Mouse (Mus musculus) stomach, embryonic 15.5 days (tissue): ENCODE results near the gene Rbx1. TPM values are rescaled to one million over a fixed set of nuclear protein-coding genes. Genes with fewer than 3 reads are reported as not detected.

Experiments
- ATAC-seq: fragments of 200-750 bp; cut with Nextera tagmentation; 2 replicates; pipeline ENCODE4 v1.8.0; 2017; ENCODE audit warnings: low read depth, moderate number of reproducible peaks, moderate TSS enrichment; ENCODE audit not compliant: insufficient read depth, low FRiP score
- H3K27ac ChIP-seq: fragments of 300-500 bp; sonication (generic); 2 replicates; pipeline ENCODE4 v1.5.1; 2015; ENCODE audit warnings: mild to moderate bottlenecking, inconsistent platforms
- H3K27me3 ChIP-seq: fragments of 300-500 bp; sonication (generic); replicated peaks from 2 replicates; pipeline ENCODE4 v1.6.1; 2015; ENCODE audit warnings: inconsistent platforms
- H3K36me3 ChIP-seq: fragments of 300-500 bp; sonication (generic); 2 replicates; pipeline ENCODE4 v1.6.1; 2015; ENCODE audit warnings: inconsistent platforms
- H3K4me1 ChIP-seq: fragments of 300-500 bp; sonication (generic); 2 replicates; pipeline ENCODE4 v1.6.1; 2015; ENCODE audit warnings: inconsistent platforms
- H3K4me2 ChIP-seq: fragments of 300-500 bp; sonication (generic); 2 replicates; pipeline ENCODE4 v1.6.1; 2015; ENCODE audit warnings: mild to moderate bottlenecking, inconsistent platforms
- H3K4me3 ChIP-seq: fragments of 300-500 bp; sonication (generic); replicated peaks from 2 replicates; pipeline ENCODE4 v1.5.1; 2015; ENCODE audit warnings: inconsistent platforms
- H3K9ac ChIP-seq: fragments of 300-500 bp; sonication (generic); 2 replicates; pipeline ENCODE4 v1.6.1; 2015; ENCODE audit warnings: inconsistent platforms
- H3K9me3 ChIP-seq: fragments of 300-500 bp; sonication (generic); 2 replicates; pipeline ENCODE4 v1.6.1; 2016; ENCODE audit warnings: inconsistent platforms
- WGBS: fragments of 180-500 bp; shearing (Covaris S2); methylation state at CpG from one replicate; pipeline ENCODE4 v1.1.7; 2015; 5-methylcytosine and 5-hydroxymethylcytosine counted together
- polyA plus RNA-seq: library from polyadenylated mRNA; unstranded; fragments of >200 nt; fragmentation: Nextera tagmentation; extraction: Ambion mirVana; gene quantifications from 2 replicates; pipeline ENCODE4 v1.2.1, GENCODE M21; 2015

Rbx1 gene
- polyA plus RNA-seq, 1 experiment from 2014 or later = 486 TPM

- Histone ChIP-seq H3K9ac (peak overlapping the region; percentile 46), H3K36me3 (no peaks in the 10 kb centered on the region), H3K4me3 (peak overlapping the region; percentile 65), H3K27me3 (no peaks in the 10 kb centered on the region), H3K4me1 (0 out of 2 replicates have a peak, but pooled peaks cover 3% of the 10 kb centered on the region), H3K4me2 (peak overlapping the region; percentile 99), H3K9me3 (no peaks in the 10 kb centered on the region), H3K27ac (peak overlapping the region; percentile 99)
- under 1% methylated on average over 41 of the region's 41 CpGs for WGBS
- peak; percentile 91 for ATAC-seq
These were observed 57.2 kb downstream of the Rbx1 start for GRCm38 (mm10) chr15:81523169-81523871.

GRCm38 (mm10) chr15:81523901-81524300 lies 57.8 kb downstream of the Rbx1 start:
- Histone ChIP-seq H3K27me3 (no peaks in the 10 kb centered on the region), H3K9me3 (no peaks in the 10 kb centered on the region), H3K9ac (peak overlapping the region; percentile 46; the same call in 1 of the 2 replicates), H3K4me1 (0 out of 2 replicates have a peak, but pooled peaks cover 3% of the 10 kb centered on the region), H3K4me2 (peak overlapping the region; percentile 99), H3K4me3 (peak overlapping the region; percentile 65), H3K27ac (peak overlapping the region; percentile 99), H3K36me3 (no peaks in the 10 kb centered on the region)
- WGBS = under 1% methylated on average over 12 of the region's 12 CpGs
- no peak for ATAC-seq

Other genes with a start within 250 kb of the Rbx1 start
- gene Mchr1, start 230.8 kb upstream of the Rbx1 start, polyA plus RNA-seq = 0.98 and 1.3 TPM in 2 replicates
- 92.8 and 95.6 TPM in 2 replicates for gene Slc25a17, start 105.5 kb upstream of the Rbx1 start, polyA plus RNA-seq
- 146 and 152 TPM in 2 replicates for gene St13, start 66.2 kb upstream of the Rbx1 start, polyA plus RNA-seq
- gene Xpnpep3, start 66.2 kb upstream of the Rbx1 start, polyA plus RNA-seq = 9.6 and 11.2 TPM in 2 replicates
- gene Dnajb7, start 58.0 kb upstream of the Rbx1 start, polyA plus RNA-seq = 1.8 and 2.1 TPM in 2 replicates
- 13.1 and 20.6 TPM in 2 replicates for gene Ep300, start 119.1 kb downstream of the Rbx1 start, polyA plus RNA-seq
- 19.3 and 19.7 TPM in 2 replicates for gene L3mbtl2, start 197.6 kb downstream of the Rbx1 start, polyA plus RNA-seq
- gene Chadl, start 231.0 kb downstream of the Rbx1 start, polyA plus RNA-seq = 3.7 and 4.1 TPM in 2 replicates